Mouse (Mus musculus) adrenal gland, adult 18-20 months (tissue): ENCODE results near the gene Olfr701. TPM values are rescaled to one million over a fixed set of nuclear protein-coding genes. Genes with fewer than 3 reads are reported as not detected.

ENCODE experiments used
- DNase-seq, 2 experiments: peaks; one replicate each; pipeline ENCODE4 v3.0.0; 2021 to 2022; ENCODE audit warnings: low spot score in 2 of 2
- long read RNA-seq, 2 experiments: library from polyadenylated mRNA; stranded (forward); transcript quantifications; one replicate each; pipeline ENCODE4 v2.0.0; 2021
- total RNA-seq, 2 experiments: library from RNA; stranded (reverse); gene quantifications; 1 replicate in 1 of 2; 2 replicates in 1 of 2; pipeline ENCODE4 v1.2.3; 2021

Gene Olfr701
- not detected for total RNA-seq
- long read RNA-seq, experiment 1, result 0 reads
- long read RNA-seq, experiment 2, result 0 reads

- no peak for DNase-seq
Observed at GRCm38 (mm10) chr7:106813829-106814228, at the start of gene Olfr701. Gene Olfr701, plus strand, starts transcription at chr7:106814129.

- DNase-seq, result no peak
Observed at GRCm38 (mm10) chr7:106788330-106788729, 25.6 kb upstream of the Olfr701 start.

- DNase-seq, result no peak
Observed at GRCm38 (mm10) chr7:106793098-106793497, 20.8 kb upstream of the Olfr701 start, which contains the start of gene Olfr699. Gene Olfr699, minus strand, starts transcription at chr7:106793198.

- no peak for DNase-seq
Observed at GRCm38 (mm10) chr7:106808734-106809133, 5.2 kb upstream of the Olfr701 start, which contains the start of gene Olfr700. Gene Olfr700, minus strand, starts transcription at chr7:106808834.

- DNase-seq, result no peak
Observed at GRCm38 (mm10) chr7:106815775-106816174, 1.8 kb downstream of the Olfr701 start.

GRCm38 (mm10) chr7:106818414-106818813 is 4.5 kb downstream of the Olfr701 start:
- DNase-seq, result no peak

GRCm38 (mm10) chr7:106833793-106834192 is 19.9 kb downstream of the Olfr701 start, which contains the start of gene Olfr702:
Gene Olfr702, minus strand, starts transcription at chr7:106833893.
- DNase-seq, result no peak

- no peak for DNase-seq
Observed at GRCm38 (mm10) chr7:106843060-106843459, 29.1 kb downstream of the Olfr701 start, which contains the start of gene Olfr703. Gene Olfr703, plus strand, starts transcription at chr7:106843360.

GRCm38 (mm10) chr7:106862885-106863284 is 49.0 kb downstream of the Olfr701 start, which contains the start of gene Olfr704:
Gene Olfr704, plus strand, starts transcription at chr7:106863185.
- DNase-seq, result no peak

Other genes with a start within 250 kb of the Olfr701 start
- gene Olfr693, start 133.5 kb upstream of the Olfr701 start, total RNA-seq, result not detected
- not detected for gene Olfr694, start 122.3 kb upstream of the Olfr701 start, total RNA-seq
- gene Olfr695, start 97.7 kb upstream of the Olfr701 start, total RNA-seq, result not detected
- gene Olfr697, start 71.7 kb upstream of the Olfr701 start, total RNA-seq, result not detected
- not detected for gene Olfr698, start 58.7 kb upstream of the Olfr701 start, total RNA-seq
- not detected for gene Olfr699, start 20.9 kb upstream of the Olfr701 start, total RNA-seq
- gene Olfr700, start 5.3 kb upstream of the Olfr701 start, total RNA-seq, result not detected
- not detected for gene Olfr702, start 19.8 kb downstream of the Olfr701 start, total RNA-seq
- not detected for gene Olfr703, start 29.2 kb downstream of the Olfr701 start, total RNA-seq
- not detected for gene Olfr704, start 49.1 kb downstream of the Olfr701 start, total RNA-seq
- not detected for gene Olfr705, start 62.8 kb downstream of the Olfr701 start, total RNA-seq
- gene Olfr706, start 74.0 kb downstream of the Olfr701 start, total RNA-seq, result not detected
- not detected for gene Olfr707, start 87.1 kb downstream of the Olfr701 start, total RNA-seq
- gene Olfr1532-ps1, start 93.9 kb downstream of the Olfr701 start, total RNA-seq, result not detected
- gene Olfr709-ps1, start 118.1 kb downstream of the Olfr701 start, total RNA-seq, result under 1 TPM in 1 of 2 experiments, not detected in 1; 0.07 TPM
- not detected for gene Olfr710, start 134.2 kb downstream of the Olfr701 start, total RNA-seq
- gene Olfr6, start 149.8 kb downstream of the Olfr701 start, total RNA-seq, result not detected
- not detected for gene Olfr711, start 161.3 kb downstream of the Olfr701 start, total RNA-seq
- gene Olfr2, start 191.9 kb downstream of the Olfr701 start, total RNA-seq, result not detected
- not detected for gene Olfr713, start 217.0 kb downstream of the Olfr701 start, total RNA-seq